Mouse (Mus musculus) adrenal gland, adult 18-20 months (tissue): Measurements from ENCODE around the gene Efhd2. TPM values are rescaled to one million over a fixed set of nuclear protein-coding genes. Genes with fewer than 3 reads are reported as not detected.

Source experiments
- DNase-seq, 2 experiments: peaks; one replicate each; pipeline ENCODE4 v3.0.0; 2021 to 2022; ENCODE audit warnings: low spot score in 2 of 2
- long read RNA-seq, 2 experiments: library from polyadenylated mRNA; stranded (forward); transcript quantifications; one replicate each; pipeline ENCODE4 v2.0.0; 2021
- total RNA-seq, 2 experiments: library from RNA; stranded (reverse); gene quantifications; 1 replicate in 1 of 2; 2 replicates in 1 of 2; pipeline ENCODE4 v1.2.3; 2021

Gene Efhd2
- 10 to 100 TPM; 26.3 to 28.4 TPM for total RNA-seq
- long read RNA-seq, experiment 1, transcript Efhd2-201 (4 exons, 2,381 nt): major isoform, 78 of 80 reads
- long read RNA-seq, experiment 1, partial matches to known transcripts: 2 of 80 reads
- long read RNA-seq, experiment 1, other reads (novel, unspliced or antisense): 0 of 80 reads
- long read RNA-seq, experiment 2, transcript Efhd2-201 (4 exons, 2,381 nt): major isoform, 103 of 119 reads
- long read RNA-seq, experiment 2, partial matches to known transcripts: 12 of 119 reads
- long read RNA-seq, experiment 2, other reads (novel, unspliced or antisense): 4 of 119 reads

- peak; percentile 79 to 81 for DNase-seq
These were observed at the start of gene Efhd2 for GRCm38 (mm10) chr4:141874601-141875460. Efhd2 (minus strand) TSS chr4:141874920.

- no peak for DNase-seq
These were observed 49.2 kb upstream of the Efhd2 start for GRCm38 (mm10) chr4:141923961-141924360.

- DNase-seq: no peak
These were observed 45.7 kb upstream of the Efhd2 start for GRCm38 (mm10) chr4:141920391-141920790.

GRCm38 (mm10) chr4:141917735-141918419, 43.2 kb upstream of the Efhd2 start:
- DNase-seq: no peak

- no peak for DNase-seq
These were observed 39.3 kb upstream of the Efhd2 start for GRCm38 (mm10) chr4:141914040-141914439.

GRCm38 (mm10) chr4:141913201-141913993, 38.7 kb upstream of the Efhd2 start:
- no peak for DNase-seq

- DNase-seq: no peak
These were observed 30.0 kb upstream of the Efhd2 start for GRCm38 (mm10) chr4:141904710-141905109.

GRCm38 (mm10) chr4:141902479-141902858, 27.7 kb upstream of the Efhd2 start:
- DNase-seq: no peak

GRCm38 (mm10) chr4:141901711-141902478, 27.2 kb upstream of the Efhd2 start:
- no peak for DNase-seq

GRCm38 (mm10) chr4:141900421-141900820, 25.7 kb upstream of the Efhd2 start:
- DNase-seq: no peak

- DNase-seq: no peak
These were observed 25.2 kb upstream of the Efhd2 start for GRCm38 (mm10) chr4:141899936-141900335.

- DNase-seq: no peak
These were observed 24.2 kb upstream of the Efhd2 start for GRCm38 (mm10) chr4:141898905-141899304.

- no peak for DNase-seq
These were observed 23.1 kb upstream of the Efhd2 start for GRCm38 (mm10) chr4:141897838-141898237.

GRCm38 (mm10) chr4:141897225-141897624, 22.5 kb upstream of the Efhd2 start:
- DNase-seq: no peak

GRCm38 (mm10) chr4:141895772-141896171, 21.1 kb upstream of the Efhd2 start:
- no peak for DNase-seq

- no peak for DNase-seq
These were observed 18.6 kb upstream of the Efhd2 start for GRCm38 (mm10) chr4:141893157-141893784.

- no peak for DNase-seq
These were observed 11.8 kb upstream of the Efhd2 start for GRCm38 (mm10) chr4:141886385-141886968.

GRCm38 (mm10) chr4:141885451-141885850, 10.7 kb upstream of the Efhd2 start:
- DNase-seq: no peak

GRCm38 (mm10) chr4:141882858-141883257, 8.1 kb upstream of the Efhd2 start:
- no peak for DNase-seq
